Mouse (Mus musculus): ENCODE measurements at regions not wholly inside any gene's neighbourhood (a gene's known extent, or its start where the extent isn't known, plus 50 kb on each side); places are given as distances from the start of the nearest gene placed in this dataset.

GRCm38 (mm10) chr9:85449493-85449892, 122.3 kb upstream of the Tent5a start:
- no peak for DNase-seq

GRCm38 (mm10) chr9:85442761-85443505, 115.8 kb upstream of the Tent5a start:
- no peak for DNase-seq

- DNase-seq = no peak
Observed at GRCm38 (mm10) chr9:85439664-85440063, 112.5 kb upstream of the Tent5a start.

- DNase-seq = no peak
Observed at GRCm38 (mm10) chr9:85432220-85432619, 105.1 kb upstream of the Tent5a start.

GRCm38 (mm10) chr9:85426809-85427208, 99.7 kb upstream of the Tent5a start:
- DNase-seq = no peak

GRCm38 (mm10) chr9:85423908-85424307, 96.8 kb upstream of the Tent5a start:
- no peak for DNase-seq

GRCm38 (mm10) chr9:85414391-85414790, 87.2 kb upstream of the Tent5a start:
- DNase-seq = no peak

GRCm38 (mm10) chr9:85413813-85414212, 86.7 kb upstream of the Tent5a start:
- DNase-seq = no peak

- DNase-seq = peak; percentile 70
Observed at GRCm38 (mm10) chr9:85410643-85411296, 83.6 kb upstream of the Tent5a start.

GRCm38 (mm10) chr9:85409974-85410506, 82.9 kb upstream of the Tent5a start:
- DNase-seq = no peak

GRCm38 (mm10) chr9:85408461-85408860, 81.3 kb upstream of the Tent5a start:
- DNase-seq = no peak

- DNase-seq = no peak
Observed at GRCm38 (mm10) chr9:85407592-85407991, 80.4 kb upstream of the Tent5a start.

GRCm38 (mm10) chr9:85401736-85402135, 74.6 kb upstream of the Tent5a start:
- no peak for DNase-seq

GRCm38 (mm10) chr9:85400600-85401313, 73.6 kb upstream of the Tent5a start:
- DNase-seq = no peak

GRCm38 (mm10) chr9:85394975-85395374, 67.8 kb upstream of the Tent5a start:
- no peak for DNase-seq

- DNase-seq = no peak
Observed at GRCm38 (mm10) chr9:85391283-85391682, 64.1 kb upstream of the Tent5a start.

GRCm38 (mm10) chr9:85388775-85389393, 61.7 kb upstream of the Tent5a start:
- no peak for DNase-seq

GRCm38 (mm10) chr9:85382413-85382812, 55.3 kb upstream of the Tent5a start:
- DNase-seq = no peak

GRCm38 (mm10) chr9:85380756-85381155, 53.6 kb upstream of the Tent5a start:
- no peak for DNase-seq

GRCm38 (mm10) chr9:85379135-85379534, 52.0 kb upstream of the Tent5a start:
- no peak for DNase-seq

All from right cerebral cortex, postnatal 25 days (tissue).